Mouse (Mus musculus) hindbrain, embryonic 16.5 days (tissue): ENCODE measurements at regions not wholly inside any gene's neighbourhood (a gene's known extent, or its start where the extent isn't known, plus 50 kb on each side); places are given as distances from the start of the nearest gene placed in this dataset.

Source experiments
- ATAC-seq: fragments of 200-750 bp; cut with Nextera tagmentation; 2 replicates; pipeline ENCODE4 v1.8.0; 2017; ENCODE audit warnings: moderate TSS enrichment, moderate library complexity
- H3K27ac ChIP-seq: fragments of 300-500 bp; sonication (generic); 2 replicates; pipeline ENCODE4 v1.5.1; 2014; ENCODE audit warnings: low read depth, mild to moderate bottlenecking, control low read depth, low read length, moderate library complexity
- H3K27me3 ChIP-seq: fragments of 300-500 bp; sonication (generic); replicated peaks from 2 replicates; pipeline ENCODE4 v1.6.1; 2014; ENCODE audit warnings: low read length; ENCODE audit not compliant: control insufficient read depth, insufficient read depth
- H3K36me3 ChIP-seq: fragments of 300-500 bp; sonication (generic); 2 replicates; pipeline ENCODE4 v1.6.1; 2014; ENCODE audit warnings: mild to moderate bottlenecking, low read length, moderate library complexity, mixed read lengths; ENCODE audit not compliant: control insufficient read depth, insufficient read depth
- H3K4me1 ChIP-seq: fragments of 300-500 bp; sonication (generic); 2 replicates; pipeline ENCODE4 v1.6.1; 2014; ENCODE audit warnings: low read depth, low read length; ENCODE audit not compliant: control insufficient read depth, insufficient read depth
- H3K4me2 ChIP-seq: fragments of 300-500 bp; sonication (generic); 2 replicates; pipeline ENCODE4 v1.6.1; 2014; ENCODE audit warnings: mild to moderate bottlenecking, low read length, control low read depth, moderate library complexity
- H3K4me3 ChIP-seq: fragments of 300-500 bp; sonication (generic); 2 replicates; pipeline ENCODE4 v1.5.1; 2014; ENCODE audit warnings: mild to moderate bottlenecking, low read length, control low read depth, moderate library complexity
- H3K9ac ChIP-seq: fragments of 300-500 bp; sonication (generic); 2 replicates; pipeline ENCODE4 v1.6.1; 2014; ENCODE audit warnings: low read depth, mild to moderate bottlenecking, control low read depth, low read length, moderate library complexity
- H3K9me3 ChIP-seq: fragments of 300-500 bp; sonication (generic); 2 replicates; pipeline ENCODE4 v1.6.1; 2014; ENCODE audit warnings: mild to moderate bottlenecking, low read length, moderate library complexity; ENCODE audit not compliant: control insufficient read depth
- WGBS: fragments of 180-500 bp; shearing (Covaris S2); extraction: QIAGEN DNeasy Blood & Tissue Kit; methylation state at CpG from one replicate; pipeline ENCODE4 v1.1.7; 2014; 5-methylcytosine and 5-hydroxymethylcytosine counted together

GRCm38 (mm10) chr2:148503143-148503854 lies 59.9 kb upstream of the Cd93 start:
- 91% methylated on average over 2 of the region's 2 CpGs for WGBS
- no peaks in the 10 kb centered on the region for H3K4me1 ChIP-seq
- H3K4me3 ChIP-seq = no peak overlapping the region
- H3K4me2 ChIP-seq = no peak overlapping the region
- no peak for ATAC-seq
- H3K27ac ChIP-seq = no peak overlapping the region
- H3K9me3 ChIP-seq = no peaks in the 10 kb centered on the region
- no peaks in the 10 kb centered on the region for H3K27me3 ChIP-seq
- no peaks in the 10 kb centered on the region for H3K36me3 ChIP-seq
- no peak overlapping the region for H3K9ac ChIP-seq

DNA sequence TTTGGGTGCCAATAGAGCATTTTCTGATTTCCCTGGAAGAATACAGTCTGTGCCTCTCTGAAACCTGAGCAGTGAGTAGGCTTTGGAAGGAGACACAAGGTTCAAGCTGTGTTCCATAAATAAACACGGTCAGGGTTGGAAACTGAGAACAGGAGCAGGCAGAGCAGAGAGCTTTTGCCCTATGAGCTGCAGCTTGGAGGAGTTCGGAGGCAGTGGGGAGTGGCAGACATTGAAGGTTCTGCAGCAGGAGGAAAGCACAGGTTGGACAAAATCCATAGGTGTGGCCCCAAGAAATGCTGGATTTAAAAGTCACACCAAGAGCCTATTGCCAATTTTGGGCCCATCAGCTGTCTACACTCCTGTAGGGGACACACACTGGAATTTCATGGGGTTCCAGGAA lies 59.0 kb upstream of the Cd93 start:
- Histone ChIP-seq H3K36me3 (no peaks in the 10 kb centered on the region), H3K27ac (no peak overlapping the region), H3K27me3 (no peaks in the 10 kb centered on the region), H3K9ac (no peak overlapping the region), H3K4me2 (no peak overlapping the region), H3K4me1 (no peaks in the 10 kb centered on the region), H3K9me3 (no peaks in the 10 kb centered on the region), H3K4me3 (no peak overlapping the region)
- no peak for ATAC-seq
- WGBS = 73% methylated on average over 2 of the region's 2 CpGs

- H3K9me3 ChIP-seq = no peaks in the 10 kb centered on the region
- no peaks in the 10 kb centered on the region for H3K27me3 ChIP-seq
- H3K27ac ChIP-seq = no peak overlapping the region
- ATAC-seq = no peak
- 82% methylated on average over 6 of the region's 6 CpGs for WGBS
- no peak overlapping the region for H3K4me2 ChIP-seq
- no peaks in the 10 kb centered on the region for H3K4me1 ChIP-seq
- no peaks in the 10 kb centered on the region for H3K36me3 ChIP-seq
- H3K9ac ChIP-seq = no peak overlapping the region
- H3K4me3 ChIP-seq = no peak overlapping the region
These were observed 57.0 kb upstream of the Cd93 start for GRCm38 (mm10) chr2:148500235-148500936.

- Histone ChIP-seq H3K27me3 (no peaks in the 10 kb centered on the region), H3K9ac (no peak overlapping the region), H3K4me1 (no peaks in the 10 kb centered on the region), H3K4me2 (no peak overlapping the region), H3K4me3 (no peak overlapping the region), H3K36me3 (no peaks in the 10 kb centered on the region), H3K9me3 (no peaks in the 10 kb centered on the region), H3K27ac (no peak overlapping the region)
- peak; percentile 63; the same call in 1 of the 2 replicates for ATAC-seq
- 79% methylated on average over 12 of the region's 12 CpGs for WGBS
These were observed 54.3 kb upstream of the Cd93 start for GRCm38 (mm10) chr2:148497452-148498302.

DNA sequence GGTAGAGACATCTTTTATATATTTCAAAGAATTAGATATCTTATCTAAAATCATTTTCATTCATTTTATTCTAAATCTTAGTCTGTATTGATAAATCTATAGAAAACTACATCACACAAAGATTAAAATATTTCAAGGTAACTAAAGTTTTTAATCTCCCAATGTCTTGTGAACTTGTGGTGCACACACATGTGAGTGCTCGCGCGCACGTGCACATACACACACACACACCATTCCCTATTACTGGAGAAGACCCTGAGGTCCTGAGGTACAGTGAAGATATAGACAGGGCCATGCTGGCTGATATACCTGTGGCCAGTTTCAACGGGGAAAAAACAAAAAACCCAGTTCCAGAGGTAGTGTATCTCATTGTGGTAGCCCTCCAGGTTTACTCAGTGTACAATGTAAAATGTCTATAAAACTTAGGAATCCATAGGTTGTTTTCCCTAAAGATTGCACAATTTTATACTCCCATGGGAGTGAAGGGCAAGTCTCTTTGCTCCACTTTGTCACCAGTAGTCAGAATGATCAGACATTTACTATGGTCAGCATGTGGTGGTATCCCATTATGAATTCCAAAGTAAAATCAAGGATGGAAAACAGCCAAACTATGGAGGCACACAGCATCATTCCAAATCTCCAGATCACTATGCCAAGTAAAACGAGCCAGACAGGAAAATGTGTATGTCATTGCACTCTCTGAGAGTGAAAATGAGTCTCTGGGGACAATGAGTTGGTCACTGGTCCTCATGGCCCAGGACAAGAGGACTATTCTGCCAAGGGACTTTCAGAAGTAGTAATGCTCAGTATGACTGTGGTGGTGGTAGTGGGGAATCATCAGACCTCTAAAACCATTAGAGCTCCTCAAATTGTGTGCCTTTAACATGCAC lies 53.0 kb upstream of the Cd93 start:
- Histone ChIP-seq H3K36me3 (no peaks in the 10 kb centered on the region), H3K4me1 (no peaks in the 10 kb centered on the region), H3K4me2 (no peak overlapping the region), H3K27me3 (no peaks in the 10 kb centered on the region), H3K9me3 (no peaks in the 10 kb centered on the region), H3K27ac (no peak overlapping the region), H3K9ac (no peak overlapping the region), H3K4me3 (no peak overlapping the region)
- WGBS = 92% methylated on average over 6 of the region's 6 CpGs
- no peak for ATAC-seq

DNA sequence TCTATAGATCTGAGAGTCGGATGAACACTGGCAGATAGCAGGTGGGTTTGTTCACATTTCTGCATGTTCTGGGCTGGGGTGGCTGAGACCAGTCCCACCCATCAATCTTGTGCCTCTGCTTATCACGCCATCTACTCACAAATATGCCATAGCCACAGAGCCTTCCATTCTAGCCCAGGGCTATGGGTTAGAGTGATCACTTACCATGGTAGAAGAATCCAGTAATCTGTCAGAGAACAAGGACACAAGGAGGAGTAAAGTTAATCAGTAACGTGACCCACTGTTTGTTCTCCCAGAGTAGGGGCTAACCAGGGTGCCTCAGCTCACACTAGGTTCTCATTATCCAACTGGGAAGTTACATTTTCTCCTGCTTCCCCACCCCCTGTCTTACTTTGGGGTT lies 52.1 kb upstream of the Cd93 start:
- WGBS = 61% methylated on average over 3 of the region's 3 CpGs
- no peak for ATAC-seq

DNA sequence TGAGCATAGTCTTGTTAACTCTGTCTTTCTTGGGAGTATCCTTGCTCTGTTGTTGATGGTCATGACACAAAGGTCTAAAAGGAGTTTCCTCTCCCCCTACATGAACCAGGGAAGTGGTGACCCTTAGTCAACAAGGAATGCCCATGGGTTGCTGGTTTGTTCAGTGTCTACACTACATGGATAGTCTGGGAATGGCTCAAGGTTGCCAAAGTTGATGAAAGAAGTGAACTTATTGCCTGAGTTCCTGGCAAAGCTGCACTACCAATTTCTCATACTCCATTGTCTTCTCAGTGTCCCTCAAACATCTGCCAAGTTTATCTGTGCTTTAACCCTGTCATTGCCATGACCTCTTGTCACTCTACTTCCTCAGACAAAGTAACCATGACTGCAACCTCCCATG lies 49.9 kb upstream of the Cd93 start:
- H3K4me1 ChIP-seq = no peaks in the 10 kb centered on the region

More for the DNA sequence above, 52.1 kb upstream of the Cd93 start:
- Histone ChIP-seq H3K9ac (no peak overlapping the region), H3K36me3 (no peaks in the 10 kb centered on the region), H3K4me1 (no peaks in the 10 kb centered on the region), H3K4me2 (no peak overlapping the region), H3K27ac (no peak overlapping the region), H3K4me3 (no peak overlapping the region), H3K27me3 (no peaks in the 10 kb centered on the region), H3K9me3 (no peaks in the 10 kb centered on the region)

More for the DNA sequence above, 49.9 kb upstream of the Cd93 start:
- no peak for ATAC-seq
- no peak overlapping the region for H3K9ac ChIP-seq
- H3K4me2 ChIP-seq = no peak overlapping the region
- H3K27me3 ChIP-seq = no peaks in the 10 kb centered on the region
- no peaks in the 10 kb centered on the region for H3K9me3 ChIP-seq
- no peak overlapping the region for H3K27ac ChIP-seq
- H3K4me3 ChIP-seq = no peak overlapping the region
- no peaks in the 10 kb centered on the region for H3K36me3 ChIP-seq
